Mouse (Mus musculus) testis, postnatal 14 days (tissue): ENCODE measurements at regions not wholly inside any gene's neighbourhood (a gene's known extent, or its start where the extent isn't known, plus 50 kb on each side); places are given as distances from the start of the nearest gene placed in this dataset.
A peak's percentile ranks its signal among the peaks of the same experiment; 100 is the strongest.

Experiments used
- DNase-seq: peaks from one replicate; pipeline ENCODE4 v3.0.0; 2021; ENCODE audit warnings: low spot score

DNA sequence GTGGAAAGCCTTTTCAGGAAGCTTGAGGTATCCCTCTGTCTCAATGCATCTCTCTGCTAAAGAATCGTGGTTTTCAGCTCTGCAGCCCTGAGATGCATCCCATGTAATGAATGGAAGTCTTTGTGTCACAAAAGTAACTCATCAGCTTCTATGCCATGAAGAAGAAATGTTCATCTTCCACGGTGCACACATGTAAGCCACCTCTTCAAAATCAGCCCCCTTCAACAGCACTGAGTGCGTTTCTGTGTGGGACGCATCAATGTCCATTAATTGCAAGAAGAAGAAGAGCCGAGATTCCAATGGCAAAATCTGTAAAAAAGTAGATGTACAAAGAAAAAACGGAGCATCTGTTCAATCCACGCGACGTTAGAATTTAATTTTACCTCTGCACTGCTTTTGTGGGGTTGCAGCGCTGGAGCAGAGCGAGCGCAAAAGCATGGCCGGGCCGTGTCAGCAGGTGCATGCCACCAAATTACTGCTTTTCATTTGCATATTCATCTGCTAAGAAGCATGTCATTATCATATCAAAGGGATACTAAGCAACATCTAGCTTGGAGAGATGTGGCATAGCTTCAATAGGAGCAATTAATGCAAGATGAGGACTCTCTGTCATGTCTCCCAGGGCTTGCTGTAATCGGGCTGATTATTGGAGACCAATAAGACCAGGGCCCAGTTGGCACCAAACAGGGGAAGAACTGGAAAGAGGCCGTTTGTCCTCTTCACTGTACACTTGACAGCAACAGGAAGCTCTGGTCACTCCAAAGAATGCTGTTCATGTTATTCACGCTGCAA lies 185.0 kb upstream of the Sox2 start:
- DNase-seq, result no peak

DNA sequence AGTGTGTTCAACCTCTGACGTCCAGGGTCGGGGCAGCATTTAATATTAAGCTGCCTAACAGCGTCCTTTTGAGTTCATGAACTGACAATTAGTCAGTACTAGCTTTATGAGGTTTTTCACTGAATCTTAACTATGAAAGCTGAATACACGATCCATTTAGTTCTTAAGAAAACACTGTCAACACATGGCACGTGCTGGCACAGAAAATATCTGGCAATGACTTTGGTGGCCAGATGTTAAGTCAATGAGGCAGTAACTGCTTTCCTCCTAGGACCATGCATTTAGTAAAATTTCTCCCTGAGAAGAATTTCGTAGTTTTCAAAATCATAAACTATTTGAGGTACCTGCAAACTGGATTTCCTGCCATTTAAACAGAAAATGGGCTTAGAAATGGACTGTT lies 191.4 kb upstream of the Sox2 start:
- no peak for DNase-seq

DNA sequence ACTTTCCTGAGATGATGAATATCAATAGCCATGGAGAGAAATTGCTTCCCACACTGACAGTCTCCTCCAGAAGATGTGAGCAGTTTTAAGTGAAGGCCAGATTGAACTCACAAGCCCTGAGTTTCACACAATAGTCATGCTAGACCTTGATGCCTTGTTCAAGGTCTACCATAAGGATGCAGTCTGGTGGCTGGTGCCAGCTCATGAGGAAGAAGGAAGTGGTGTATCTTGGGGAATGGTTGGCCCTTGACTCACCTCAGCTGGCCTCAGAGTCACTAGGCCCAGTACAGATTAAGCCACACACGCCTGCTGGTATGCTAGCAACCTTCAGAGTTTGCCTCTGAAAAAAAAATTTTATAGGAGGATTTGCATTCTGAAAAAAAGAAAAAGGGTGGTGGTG lies 192.4 kb upstream of the Sox2 start:
- no peak for DNase-seq

DNA sequence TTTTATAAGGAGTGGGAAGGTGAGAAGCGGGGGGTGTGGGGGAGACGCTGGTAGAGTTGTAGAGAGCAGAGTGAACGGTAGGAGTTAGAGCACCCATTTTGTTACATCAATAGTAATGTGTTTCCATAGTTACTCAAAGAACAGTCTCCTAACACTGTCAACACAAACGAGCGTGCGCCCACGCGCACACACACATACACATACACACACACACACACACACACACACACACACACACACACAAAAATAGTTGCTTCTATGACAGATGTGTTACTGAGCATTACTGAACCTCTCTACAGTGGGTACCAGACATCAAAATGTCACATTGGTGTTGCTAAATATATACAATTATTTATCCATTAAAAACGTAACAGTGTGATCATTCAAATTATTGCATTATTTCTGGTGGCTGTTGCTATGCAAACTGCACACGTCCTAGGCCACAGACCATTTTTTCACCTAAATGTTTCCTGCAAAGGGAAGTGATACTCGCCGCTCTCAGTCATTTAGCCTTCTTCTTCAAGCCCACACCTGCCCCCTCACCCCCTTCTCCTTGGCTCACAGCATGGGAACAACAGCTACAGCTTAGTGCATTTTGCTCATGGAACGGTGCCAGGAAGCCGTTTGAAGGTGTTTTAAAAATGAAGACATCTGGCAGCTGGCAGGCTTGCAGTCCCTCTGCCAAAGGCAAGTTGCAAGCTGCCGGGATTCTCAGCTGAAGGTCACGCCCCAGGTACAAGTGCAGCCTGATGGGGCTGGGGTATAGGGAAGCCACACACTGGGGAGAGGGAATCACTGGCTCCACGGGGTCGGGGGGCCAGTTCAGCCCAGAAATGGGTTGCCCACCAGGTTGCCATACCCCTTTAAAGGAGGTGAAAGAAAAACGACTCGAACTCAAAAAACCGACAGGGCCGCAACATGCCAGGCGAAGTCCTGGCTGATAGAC lies 193.4 kb upstream of the Sox2 start:
- no peak for DNase-seq

DNA sequence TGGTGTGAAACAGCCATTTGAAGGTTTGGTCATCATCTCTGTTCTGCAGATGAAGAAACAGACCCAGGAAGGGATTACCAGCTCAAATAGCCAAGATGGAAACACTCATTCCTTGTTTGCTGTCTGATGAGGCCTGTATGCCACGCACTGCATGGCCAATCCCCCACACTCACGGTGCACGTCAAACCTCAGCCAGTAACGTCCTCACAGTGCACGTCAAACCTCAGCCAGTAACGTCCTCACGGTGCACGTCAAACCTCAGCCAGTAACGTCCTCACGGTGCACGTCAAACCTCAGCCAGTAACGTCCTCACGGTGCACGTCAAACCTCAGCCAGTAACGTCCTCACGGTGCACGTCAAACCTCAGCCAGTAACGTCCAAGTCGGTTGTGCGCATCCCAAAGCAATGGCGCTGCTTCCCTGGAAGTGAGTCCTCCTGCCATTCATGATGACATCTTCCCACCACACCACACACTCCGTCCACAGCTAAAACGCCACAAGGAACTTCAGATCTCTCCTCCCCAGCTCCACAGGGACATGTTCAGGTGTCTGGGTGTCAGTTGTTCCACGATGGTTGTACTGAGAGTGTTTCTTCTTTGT lies 196.1 kb upstream of the Sox2 start:
- no peak for DNase-seq

GRCm38 (mm10) chr3:34445354-34445753 lies 204.9 kb upstream of the Sox2 start:
- DNase-seq, result no peak

DNA sequence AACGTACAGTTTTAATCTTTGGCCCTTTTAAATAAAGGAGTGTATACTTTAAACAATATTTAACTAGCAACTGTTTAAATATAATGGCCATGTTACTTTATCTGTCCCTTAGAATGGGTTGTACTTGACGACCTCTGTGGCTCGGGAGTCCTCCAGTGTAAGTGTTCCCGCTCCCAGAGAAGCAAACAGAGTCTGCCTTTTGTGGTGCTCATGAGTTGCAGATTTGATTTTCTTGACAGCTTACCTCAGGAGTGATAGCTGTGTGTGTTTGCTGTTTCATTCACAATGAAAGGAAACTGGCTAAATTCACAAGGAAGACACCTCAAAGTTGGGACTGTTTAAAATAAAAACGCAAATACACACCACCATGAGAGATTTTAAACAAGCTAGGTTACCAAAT lies 205.4 kb upstream of the Sox2 start:
- no peak for DNase-seq

DNA sequence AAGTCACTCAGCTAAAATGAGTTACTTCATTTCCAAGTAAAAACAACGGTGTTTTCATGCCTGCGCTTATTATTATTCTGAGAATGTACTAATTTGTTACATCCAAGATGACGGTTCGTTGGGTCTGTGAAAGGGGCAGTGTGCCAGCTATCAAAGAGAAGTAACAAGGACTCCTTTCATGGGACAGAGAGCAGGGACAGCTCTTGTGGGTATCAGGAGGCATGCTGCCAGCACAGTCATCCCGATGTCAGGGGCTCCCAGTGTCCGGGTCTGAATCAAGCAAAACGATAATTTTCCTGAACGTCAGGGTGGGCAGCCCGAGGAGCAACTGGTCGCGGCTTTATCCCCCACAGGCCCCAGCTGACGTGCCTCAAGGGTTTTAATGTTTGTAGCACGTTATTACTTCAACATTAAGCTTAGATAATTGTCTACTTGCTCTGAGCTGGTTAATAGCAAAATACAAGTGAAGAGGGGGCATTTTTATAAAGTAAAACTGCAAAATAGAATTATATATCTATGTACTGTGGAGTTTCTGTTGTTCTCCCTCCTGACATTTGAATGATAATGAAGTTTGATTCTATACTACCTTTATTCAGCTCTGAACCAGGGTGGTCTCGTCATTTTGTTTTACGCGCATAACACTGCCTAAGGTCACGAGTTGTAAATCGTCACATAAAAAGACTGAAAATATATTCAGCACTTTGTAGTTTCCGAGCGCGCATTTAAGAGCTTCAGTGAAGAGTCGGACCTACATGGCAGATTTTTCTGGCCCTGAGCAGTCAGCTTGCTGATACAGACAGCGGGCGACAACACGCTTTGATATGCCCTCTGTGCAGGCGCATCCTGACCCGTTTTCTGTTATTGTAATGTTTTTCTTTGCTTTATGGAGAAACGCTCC lies 206.2 kb upstream of the Sox2 start:
- DNase-seq, result peak; percentile 75

DNA sequence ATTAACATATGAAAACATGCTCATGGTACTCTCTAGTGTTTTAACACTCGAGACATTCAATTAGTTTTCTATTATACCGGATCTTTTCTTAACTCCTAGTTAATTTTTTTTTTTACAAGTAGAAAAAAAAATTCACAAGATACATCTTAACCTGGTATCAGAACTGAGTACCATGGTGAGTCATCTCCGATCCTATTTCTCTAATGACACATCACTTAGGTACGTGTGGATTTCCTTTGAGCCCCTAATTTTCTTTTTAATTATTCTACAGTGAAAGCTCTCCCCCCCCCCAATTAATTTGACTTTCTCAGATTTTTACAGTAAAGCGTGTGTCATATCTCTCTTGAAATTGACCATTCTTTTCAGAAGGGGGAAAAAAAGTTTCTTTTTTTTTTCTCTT lies 206.9 kb upstream of the Sox2 start:
- DNase-seq, result no peak

- DNase-seq, result no peak
These were observed 208.4 kb upstream of the Sox2 start for GRCm38 (mm10) chr3:34441792-34442191.

DNA sequence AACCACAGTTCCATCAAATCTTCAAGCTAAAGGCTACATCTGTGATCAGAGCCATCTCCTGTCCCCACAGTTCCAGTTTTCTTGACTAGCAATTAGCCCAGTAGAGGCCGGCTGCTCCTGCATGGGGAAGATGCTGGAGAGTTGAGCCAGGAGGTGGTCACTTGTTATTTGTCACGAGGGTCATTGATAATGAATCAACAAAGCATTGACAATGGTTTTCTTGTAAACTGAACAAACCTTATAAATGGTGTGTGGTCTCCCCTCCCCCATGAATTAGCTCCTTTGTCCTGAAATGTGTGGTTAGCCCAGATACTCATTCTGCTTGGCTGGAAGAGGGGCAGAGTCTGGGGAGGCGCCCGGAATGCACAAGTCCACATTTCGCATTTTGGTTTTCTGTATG lies 208.9 kb upstream of the Sox2 start:
- no peak for DNase-seq

DNA sequence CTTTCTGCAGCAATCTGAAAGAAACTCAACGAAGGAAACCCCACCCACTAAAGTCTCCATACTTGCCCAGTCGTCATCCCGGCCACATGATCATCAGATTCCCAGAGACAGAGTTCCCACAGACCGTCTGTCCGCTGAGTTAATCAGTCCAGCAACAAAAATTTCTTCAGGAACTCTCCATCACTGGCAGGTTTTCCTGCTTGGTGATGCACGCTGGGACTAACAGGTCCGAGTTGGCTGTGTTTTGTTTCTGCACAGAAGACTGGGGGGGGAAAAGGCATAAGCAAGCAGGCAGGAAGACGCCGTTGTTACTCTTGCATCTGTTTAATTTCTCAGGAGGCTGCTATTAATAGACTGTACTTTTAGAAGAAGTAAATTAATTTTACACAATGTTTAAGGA lies 215.3 kb upstream of the Sox2 start:
- DNase-seq, result no peak

- no peak for DNase-seq
These were observed 222.2 kb upstream of the Sox2 start for GRCm38 (mm10) chr3:34427967-34428366.

DNA sequence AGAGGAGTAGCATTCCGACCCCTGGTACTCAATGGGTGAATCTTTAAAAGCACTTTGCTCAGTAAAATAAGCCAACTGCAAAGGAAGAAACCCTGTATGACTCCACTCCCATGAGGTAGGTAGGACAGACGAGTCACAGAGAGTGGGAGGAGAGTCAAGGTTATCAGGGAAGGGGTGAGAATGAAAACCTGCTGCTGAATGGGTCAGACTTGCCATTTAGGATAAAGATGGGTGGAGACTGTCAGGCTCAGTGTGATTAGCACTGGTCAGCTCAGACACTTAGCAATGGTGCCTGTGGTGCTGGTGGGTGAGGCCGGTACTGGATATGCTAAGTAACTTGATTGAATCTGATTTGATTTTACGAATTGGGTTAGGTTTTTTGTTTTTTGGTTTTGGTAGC lies 222.7 kb upstream of the Sox2 start:
- no peak for DNase-seq

GRCm38 (mm10) chr3:34426955-34427354 lies 223.2 kb upstream of the Sox2 start:
- no peak for DNase-seq

DNA sequence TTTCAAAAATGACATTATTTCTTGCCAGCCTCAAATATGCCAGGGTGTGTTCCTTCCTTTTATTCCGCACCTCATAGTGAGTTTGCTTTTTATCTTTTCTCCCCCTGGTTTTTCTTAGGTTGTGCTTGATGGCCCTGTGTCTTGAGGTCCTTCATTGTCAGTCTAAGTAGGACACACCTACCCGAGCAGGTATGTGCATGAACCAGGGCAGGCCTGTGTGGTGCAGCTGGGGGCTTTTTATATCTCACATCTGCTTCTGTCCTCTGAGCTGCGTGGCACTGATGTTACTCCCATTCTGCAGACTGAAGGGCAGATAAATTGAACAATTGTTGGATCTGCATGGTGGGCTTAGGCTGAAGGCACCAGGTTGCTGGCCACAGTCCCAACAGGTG lies 238.3 kb upstream of the Sox2 start:
- DNase-seq, result no peak

- DNase-seq, result no peak
These were observed 238.9 kb upstream of the Sox2 start for GRCm38 (mm10) chr3:34411142-34411914.

GRCm38 (mm10) chr3:34403586-34403985 lies 246.6 kb upstream of the Sox2 start:
- no peak for DNase-seq

DNA sequence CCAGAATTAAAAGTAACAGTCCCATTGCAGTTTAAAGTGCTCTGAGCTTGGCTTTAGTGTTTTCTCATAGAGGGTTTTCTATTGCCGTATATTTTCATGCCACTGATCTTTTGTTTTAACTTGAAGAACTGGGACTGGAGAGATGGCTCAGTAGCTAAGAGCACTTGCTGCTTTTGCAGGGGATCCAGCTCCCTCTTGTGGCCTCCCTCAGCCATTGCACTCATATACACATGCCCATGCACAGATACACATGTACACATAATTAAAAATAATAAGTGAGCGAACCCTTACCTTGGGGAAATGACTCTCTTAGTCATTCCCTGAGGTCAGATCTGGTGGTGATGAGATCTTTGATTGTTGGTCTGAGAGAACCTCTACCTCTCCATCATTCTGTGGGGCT lies 258.9 kb upstream of the Sox2 start:
- no peak for DNase-seq

DNA sequence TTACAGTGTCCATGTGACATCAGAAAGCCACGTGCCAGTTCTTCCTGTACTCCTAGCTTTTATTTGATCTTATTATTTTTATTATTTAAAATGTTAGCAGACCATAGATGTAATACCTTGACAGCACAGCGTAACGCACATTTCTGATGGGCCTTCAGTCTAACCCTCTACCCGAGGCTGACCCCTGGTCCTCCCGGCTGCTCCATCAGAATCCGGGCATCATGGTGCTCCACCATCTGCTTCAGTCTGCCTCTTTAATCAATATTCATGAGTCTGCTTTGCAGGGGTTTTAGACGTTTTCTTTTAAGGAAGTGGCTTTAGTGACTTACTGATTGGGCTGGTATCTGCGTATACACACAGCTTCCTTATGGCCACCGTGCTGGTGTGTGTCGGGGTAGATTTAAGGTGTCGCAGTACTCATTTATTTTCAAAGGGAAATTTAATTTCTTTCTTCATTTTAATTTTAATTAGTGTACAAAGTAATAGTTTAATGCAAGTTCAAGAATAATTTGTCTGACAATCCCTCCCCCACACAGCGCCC lies 265.2 kb upstream of the Sox2 start:
- no peak for DNase-seq

GRCm38 (mm10) chr3:34377913-34378312 lies 272.3 kb upstream of the Sox2 start:
- DNase-seq, result no peak
